Mouse (Mus musculus) naive thymus-derived CD4-positive, alpha-beta T cell, adult 5 months (primary cell): ENCODE results near the gene Mettl7b. TPM values are rescaled to one million over a fixed set of nuclear protein-coding genes. Genes with fewer than 3 reads are reported as not detected.

ENCODE experiments used
- polyA plus RNA-seq: library from polyadenylated mRNA; unstranded; fragments of 100-300 nt; shearing (Covaris generic); gene quantifications from one replicate; pipeline ENCODE4 v1.2.1, GENCODE M21; 2017

The Mettl7b gene
- polyA plus RNA-seq = not detected

DNA sequence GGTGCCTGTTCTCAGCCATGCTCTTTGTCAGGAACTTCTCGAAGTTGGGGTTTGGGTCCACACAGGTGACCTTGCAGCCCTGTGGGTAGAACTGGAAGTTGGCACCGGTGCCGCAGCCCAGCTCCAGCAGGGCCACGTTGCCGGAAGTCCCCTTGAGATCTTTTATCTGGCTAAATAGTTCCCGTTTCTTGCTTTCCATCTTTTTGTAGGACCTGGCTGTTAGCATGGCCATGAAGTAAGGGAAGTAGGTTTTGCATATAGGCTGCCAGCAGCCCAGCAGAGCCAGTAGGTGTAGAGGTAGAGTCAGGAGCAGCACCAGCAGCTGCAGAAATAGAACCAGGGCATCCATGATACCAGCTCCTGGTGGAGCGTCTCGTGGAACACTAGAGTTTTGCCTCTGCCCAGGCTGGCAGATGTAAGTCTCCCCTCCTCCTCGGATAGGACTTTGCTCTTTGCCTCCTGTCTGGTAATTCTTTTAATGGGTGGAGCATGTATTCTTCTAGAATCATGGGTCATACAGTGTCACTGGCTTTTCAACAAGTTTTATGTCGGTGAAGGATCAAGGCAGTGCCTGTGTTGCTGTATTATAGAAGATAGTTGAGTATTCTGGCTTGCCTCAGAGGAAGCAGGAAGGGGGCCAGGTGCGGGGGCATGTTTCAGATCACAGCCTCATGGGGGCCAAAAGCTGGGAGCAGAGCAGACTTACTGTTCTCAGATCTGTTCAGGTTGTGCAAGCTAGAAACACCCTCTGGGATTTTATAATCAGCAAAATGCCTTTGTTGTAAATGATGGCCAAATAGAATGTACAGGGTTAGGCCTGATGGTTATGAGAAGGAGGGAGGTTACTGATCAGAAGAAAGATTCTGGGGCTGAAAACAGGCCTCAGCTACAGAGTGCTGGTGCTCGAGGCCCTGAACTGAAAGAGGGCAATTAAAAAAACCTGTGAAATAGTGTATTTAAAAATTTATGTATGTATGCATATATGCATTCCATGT lies at the start of gene Mettl7b:
Gene Mettl7b, minus strand, starts transcription at position 399 of the 995 bp plus-strand sequence.

DNA sequence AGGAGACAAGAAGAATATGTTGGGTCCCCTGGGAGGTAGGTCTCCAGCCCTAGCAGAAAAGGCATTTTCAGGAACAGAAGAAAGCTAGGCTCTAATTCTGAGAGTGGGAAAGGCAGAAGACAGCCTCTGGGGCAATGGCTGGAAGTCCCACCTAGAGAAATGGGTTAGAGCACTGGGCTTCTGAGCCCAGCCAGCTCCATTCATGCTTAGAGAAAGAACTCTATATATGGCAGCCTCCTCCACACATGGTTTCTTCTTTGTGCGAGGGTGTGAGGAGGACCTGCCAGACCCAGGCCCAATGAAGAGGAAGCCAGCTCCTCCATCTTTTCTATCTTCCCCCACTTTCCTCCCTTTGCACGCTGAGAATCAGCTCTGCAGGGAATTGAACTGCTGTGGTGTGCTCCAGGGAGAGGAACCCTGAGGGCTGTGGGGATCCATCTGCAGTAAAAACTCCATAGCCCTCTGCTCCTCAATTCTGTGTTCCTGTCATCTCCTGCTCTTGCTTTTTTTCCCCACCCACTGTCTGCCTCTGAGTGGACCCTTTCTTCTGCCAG lies 49.6 kb upstream of the Mettl7b start, which contains the start of gene Olfr763:
Gene Olfr763, plus strand, starts transcription at position 504 of the 554 bp plus-strand sequence.

DNA sequence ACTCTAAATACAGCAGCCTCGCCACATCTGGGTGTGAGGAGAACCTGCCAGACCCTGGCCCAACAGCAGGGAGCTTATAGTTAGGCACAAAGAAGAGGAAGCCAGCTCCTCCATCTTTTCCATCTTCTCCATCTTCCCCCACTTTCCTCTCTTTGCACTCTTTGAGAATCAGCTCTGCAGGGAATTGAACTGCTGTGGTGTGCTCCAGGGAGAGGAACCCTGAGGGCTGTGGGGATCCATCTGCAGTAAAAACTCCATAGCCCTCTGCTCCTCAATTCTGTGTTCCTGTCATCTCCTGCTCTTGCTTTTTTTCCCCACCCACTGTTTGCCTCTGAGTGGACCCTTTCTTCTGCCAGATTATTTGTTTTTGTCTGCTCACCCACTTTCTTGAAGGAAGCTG lies 28.3 kb upstream of the Mettl7b start, which contains the start of gene Olfr9:
Gene Olfr9, plus strand, starts transcription at position 301 of the 400 bp plus-strand sequence.

DNA sequence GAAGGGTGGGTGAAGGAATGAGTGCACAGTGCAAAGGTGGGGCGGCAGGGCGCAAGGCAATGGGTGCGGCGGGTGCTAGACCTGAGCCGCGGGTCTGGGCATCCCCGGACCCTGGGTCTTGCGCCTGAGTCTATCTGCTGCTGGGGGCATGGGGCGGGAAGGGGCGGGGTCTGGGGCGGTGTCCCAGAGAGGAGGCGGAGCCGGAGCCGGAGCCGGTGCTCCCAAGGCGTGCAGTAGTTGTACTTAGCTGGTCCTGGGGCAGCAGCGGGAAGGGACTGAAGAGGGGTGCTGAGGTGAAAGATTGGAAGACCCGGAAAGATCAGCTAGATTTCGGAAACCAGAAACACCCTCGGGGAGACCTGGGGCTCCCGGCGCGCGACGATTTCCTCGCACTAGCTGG lies 27.2 kb downstream of the Mettl7b start, which contains the start of gene Itga7:
Gene Itga7, plus strand, starts transcription at position 245 of the 400 bp plus-strand sequence.

DNA sequence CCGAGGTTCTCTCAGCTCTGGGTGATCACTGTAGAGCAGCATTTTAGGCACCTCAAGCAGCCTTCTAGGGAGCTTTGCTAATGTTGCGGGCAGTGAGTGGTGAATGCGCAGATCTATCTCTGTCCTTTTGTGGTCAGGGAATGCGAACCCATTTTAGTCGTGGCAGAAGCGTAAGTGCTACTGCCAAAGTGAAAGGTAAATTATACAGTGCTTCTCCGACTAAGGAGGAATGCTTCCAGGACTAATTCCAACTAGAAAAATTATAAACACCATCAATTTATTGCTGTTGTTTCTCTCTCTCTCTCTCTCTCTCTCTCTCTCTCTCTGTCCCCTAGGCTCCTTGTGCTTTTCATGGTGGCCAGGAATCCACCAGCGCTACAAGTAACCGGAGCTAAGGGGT lies 36.9 kb downstream of the Mettl7b start, which contains the start of gene Bloc1s1:
Gene Bloc1s1, minus strand, starts transcription at position 101 of the 400 bp plus-strand sequence.

DNA sequence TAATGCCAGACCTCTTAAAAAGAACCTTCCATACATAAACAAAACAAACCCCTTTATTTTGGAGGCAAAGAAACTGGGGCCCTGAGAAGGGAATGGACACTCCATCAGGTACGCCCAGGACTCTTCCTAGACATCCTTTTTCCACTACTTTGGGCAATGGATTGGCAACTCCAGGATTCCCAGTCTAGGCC lies 38.1 kb downstream of the Mettl7b start, which contains the start of gene Rdh5:
Gene Rdh5, minus strand, starts transcription at position 67 of the 191 bp plus-strand sequence.

Other genes with a start within 250 kb of the Mettl7b start
- gene Dgka, start 216.1 kb downstream of the Mettl7b start, polyA plus RNA-seq = 1,128 TPM
- 31.8 TPM for gene Pym1, start 213.1 kb downstream of the Mettl7b start, polyA plus RNA-seq
- gene Mmp19, start 170.1 kb downstream of the Mettl7b start, polyA plus RNA-seq = not detected
- gene Dnajc14, start 156.9 kb downstream of the Mettl7b start, polyA plus RNA-seq = 54.8 TPM
- gene Tmem198b, start 156.6 kb downstream of the Mettl7b start, polyA plus RNA-seq = 5.8 TPM
- 109 TPM for gene Sarnp, start 143.7 kb downstream of the Mettl7b start, polyA plus RNA-seq
- 26.9 TPM for gene Ormdl2, start 139.3 kb downstream of the Mettl7b start, polyA plus RNA-seq
- gene Gdf11, start 69.3 kb downstream of the Mettl7b start, polyA plus RNA-seq = 1.2 TPM
- gene Cd63, start 60.0 kb downstream of the Mettl7b start, polyA plus RNA-seq = not detected
- gene Rdh5, start 38.1 kb downstream of the Mettl7b start, polyA plus RNA-seq = 8.4 TPM
- gene Bloc1s1, start 37.0 kb downstream of the Mettl7b start, polyA plus RNA-seq = 85.2 TPM
- 8.8 TPM for gene Itga7, start 27.2 kb downstream of the Mettl7b start, polyA plus RNA-seq
- gene Olfr9, start 28.4 kb upstream of the Mettl7b start, polyA plus RNA-seq = 0.12 TPM
- not detected for gene Olfr763, start 49.8 kb upstream of the Mettl7b start, polyA plus RNA-seq
- not detected for gene Olfr764-ps1, start 78.9 kb upstream of the Mettl7b start, polyA plus RNA-seq
- not detected for gene Olfr765, start 89.0 kb upstream of the Mettl7b start, polyA plus RNA-seq
- gene Olfr766-ps1, start 108.0 kb upstream of the Mettl7b start, polyA plus RNA-seq = not detected
- not detected for gene Olfr767, start 121.9 kb upstream of the Mettl7b start, polyA plus RNA-seq
- not detected for gene Olfr768, start 138.4 kb upstream of the Mettl7b start, polyA plus RNA-seq
- gene Olfr769, start 156.9 kb upstream of the Mettl7b start, polyA plus RNA-seq = not detected
- not detected for gene Olfr770, start 178.0 kb upstream of the Mettl7b start, polyA plus RNA-seq
- not detected for gene Olfr771, start 203.8 kb upstream of the Mettl7b start, polyA plus RNA-seq
- not detected for gene Olfr772, start 216.9 kb upstream of the Mettl7b start, polyA plus RNA-seq
- gene Olfr773, start 226.4 kb upstream of the Mettl7b start, polyA plus RNA-seq = not detected